11 mouse cellular contexts compared by ENCODE assay signal in the genomic region with DNA sequence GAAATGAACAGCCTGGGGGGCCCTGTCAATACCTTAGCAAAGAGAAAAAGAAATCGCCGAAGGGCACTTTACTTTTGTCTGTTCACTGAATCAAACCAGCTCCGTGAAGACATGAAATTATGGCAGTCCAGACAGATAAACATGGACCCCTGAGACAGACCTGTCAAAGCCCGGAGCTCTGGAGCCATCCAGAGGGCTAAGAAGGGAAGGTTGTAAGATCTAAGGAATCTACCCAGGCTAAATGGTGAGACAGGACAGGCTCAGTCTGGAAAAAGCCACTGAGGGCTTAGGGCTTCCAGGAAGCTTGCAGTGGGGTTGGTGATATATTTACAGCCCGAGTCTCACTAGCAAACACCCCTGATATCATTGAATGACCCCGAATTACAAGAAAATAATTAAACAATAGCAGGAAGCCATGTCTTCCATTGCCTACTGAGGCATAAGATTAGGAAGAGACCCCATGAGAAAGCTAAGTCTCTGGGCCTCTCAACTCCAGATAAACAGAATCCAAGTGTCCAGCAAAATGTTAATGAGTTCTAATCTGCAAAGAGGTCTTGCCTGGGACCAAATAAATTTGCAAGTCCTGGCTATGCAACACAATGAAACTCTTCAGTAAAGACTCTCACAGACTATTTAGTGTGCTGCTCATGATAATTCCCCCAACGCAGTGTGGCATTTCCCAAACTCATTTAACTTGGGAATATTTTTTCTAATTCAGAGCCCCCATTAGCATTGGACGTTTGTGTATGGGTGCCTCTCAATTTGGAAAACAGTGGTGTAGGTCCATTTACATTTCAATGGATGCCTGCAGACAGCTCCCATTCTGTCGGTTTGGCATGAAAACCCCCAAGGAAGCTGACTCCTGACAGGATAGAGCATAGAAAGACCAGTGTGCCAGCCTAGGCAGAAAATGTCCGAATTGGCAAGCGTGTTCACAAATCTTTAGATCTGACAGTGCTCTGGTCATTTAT.
DNase-seq lines count a peak whose midpoint lies in the region; ATAC-seq and TF ChIP-seq lines count a peak whose summit lies in the region.
"Had no signal": no experiment of that assay in that cellular context is flagged by ENCODE, and none has a peak within 500 bp of the region (broad histone marks: within the 10 kb centered on the region; RNA-seq: fewer than 3 reads in every experiment).

No protein-coding gene starts in this region.

- 26% methylated on average over 11 of the region's 11 CpGs for WGBS in hindbrain, embryonic 10.5 days
- 46% methylated on average over 11 of the region's 11 CpGs for WGBS in intestine, postnatal 0 days

- H3K4me1 ChIP-seq in hindbrain, embryonic 10.5 days (replicated peaks), result peaks cover 31% of the 10 kb centered on the region
- H3K4me1 ChIP-seq in intestine, postnatal 0 days (replicated peaks; ENCODE audit: control insufficient read depth, insufficient read depth, low read length), result no peaks in the 10 kb centered on the region
- H3K4me1 ChIP-seq: lung, embryonic 15.5 days had no signal

- H3K27me3 ChIP-seq in hindbrain, embryonic 10.5 days (ENCODE audit: insufficient read depth, poor library complexity, severe bottlenecking), result no peaks in the 10 kb centered on the region
- no peaks in the 10 kb centered on the region for H3K27me3 ChIP-seq in intestine, postnatal 0 days (replicated peaks; ENCODE audit: control insufficient read depth, insufficient read depth, low read length)
- H3K27me3 ChIP-seq: lung, embryonic 15.5 days had no signal

- H3K4me3 ChIP-seq in hindbrain, embryonic 10.5 days, result no peak overlapping the region
- no peak overlapping the region for H3K4me3 ChIP-seq in intestine, postnatal 0 days (ENCODE audit: low read depth, low read length)
- H3K4me3 ChIP-seq: lung, embryonic 15.5 days had no signal

- no peak overlapping the region for H3K9ac ChIP-seq in intestine, postnatal 0 days (ENCODE audit: low read depth, low read length)
- H3K9ac ChIP-seq: lung, embryonic 15.5 days had no signal

- peak; percentile 26 for DNase-seq in cerebellum, adult 11-12 months
- DNase-seq in cerebellum, adult 8-10 months, result no peak
- peak; percentile 29 for DNase-seq in hindbrain, embryonic 10.5 days (ENCODE audit: low spot score)
- DNase-seq in left cerebral cortex, postnatal 4 days, result peak; percentile 47
- peak; percentile 75 to 88 for DNase-seq in right cerebral cortex, postnatal 10 days (ENCODE audit: low spot score in 2 of 2)
- no peak for DNase-seq in thymus, postnatal 0 days (ENCODE audit: low spot score)
- DNase-seq in urinary bladder, adult 18-20 months (ENCODE audit: low spot score in 2 of 2), result no peak
- DNase-seq: adrenal gland, adult 8-10 months; kidney, adult 18-20 months had no signal

- TF ChIP-seq CTCF in intestine, postnatal 0 days (IDR thresholded peaks at IDR 0.05; ENCODE audit: low read depth), result no peak

- intact Hi-C loops in left cerebral cortex, postnatal 4 days (cut with DNase I), result no loop called here

- peak overlapping the region; percentile 83 for H3K27ac ChIP-seq in hindbrain, embryonic 10.5 days
- H3K27ac ChIP-seq in intestine, postnatal 0 days (ENCODE audit: low read depth, low read length), result no peak overlapping the region
- H3K27ac ChIP-seq: lung, embryonic 15.5 days had no signal

- no peaks in the 10 kb centered on the region for H3K36me3 ChIP-seq in hindbrain, embryonic 10.5 days
- no peaks in the 10 kb centered on the region for H3K36me3 ChIP-seq in intestine, postnatal 0 days (ENCODE audit: control insufficient read depth, insufficient read depth)
- H3K36me3 ChIP-seq: lung, embryonic 15.5 days had no signal

- H3K4me2 ChIP-seq in intestine, postnatal 0 days (replicated peaks; ENCODE audit: low read depth), result no peak overlapping the region
- H3K4me2 ChIP-seq: lung, embryonic 15.5 days had no signal

- H3K9me3 ChIP-seq in hindbrain, embryonic 10.5 days, result 0 out of 2 replicates have a peak, but pooled peaks cover 2% of the 10 kb centered on the region
- no peaks in the 10 kb centered on the region for H3K9me3 ChIP-seq in intestine, postnatal 0 days (ENCODE audit: control insufficient read depth)
- H3K9me3 ChIP-seq: lung, embryonic 15.5 days had no signal

- ATAC-seq in intestine, postnatal 0 days, result no peak

Comparison
In these comparisons a context has a peak if more than half of its experiments do, and no peak if none do; other contexts are left out.
1. DNase-seq: peak in cerebellum, adult 11-12 months (single experiment), hindbrain, embryonic 10.5 days (single experiment), left cerebral cortex, postnatal 4 days (single experiment) and right cerebral cortex, postnatal 10 days (2 of 2); none in cerebellum, adult 8-10 months (single experiment), thymus, postnatal 0 days (single experiment) and urinary bladder, adult 18-20 months (0 of 2).